Mouse (Mus musculus): Measurements from ENCODE around the gene Corin. TPM values are rescaled to one million over a fixed set of nuclear protein-coding genes. Genes with fewer than 3 reads are reported as not detected.

Corin gene
- polyA plus RNA-seq, 1 experiment from 2014 or later, result 0.57 TPM

DNA sequence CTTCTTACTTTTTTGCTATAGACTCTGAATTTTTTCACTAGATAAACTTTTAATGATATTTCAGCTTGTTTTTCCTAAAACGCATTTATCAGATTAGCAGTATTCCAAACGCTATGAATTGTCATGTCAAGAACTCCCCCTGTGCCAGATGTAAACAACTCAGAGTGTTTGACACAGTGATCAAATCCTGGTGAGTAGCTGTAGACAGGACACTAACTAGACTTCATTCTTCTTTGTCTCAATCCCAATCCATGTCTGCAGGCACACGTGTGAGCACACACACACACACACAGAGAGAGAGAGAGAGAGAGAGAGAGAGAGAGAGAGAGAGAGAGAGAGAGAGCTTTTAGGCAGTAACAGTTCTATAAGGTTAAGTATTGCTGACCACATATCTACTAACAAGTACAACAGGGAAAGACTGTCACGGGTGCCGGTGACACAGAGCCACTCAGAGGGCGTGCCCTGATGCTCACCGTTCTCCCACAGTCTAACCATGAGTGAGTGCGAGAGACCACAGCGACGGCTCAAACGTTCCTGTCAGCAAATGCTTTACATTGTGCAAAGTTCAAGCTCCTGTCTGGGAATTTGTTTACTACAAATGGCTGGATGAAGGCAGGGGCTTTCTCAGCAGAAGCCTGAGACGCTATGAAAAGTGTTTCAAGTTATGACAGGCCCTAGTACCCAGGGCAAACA, 31.8 kb downstream of the Corin start:
- no peak overlapping the region for H3K9ac ChIP-seq
- no peak for ATAC-seq
- H3K27ac ChIP-seq, result no peak overlapping the region
- no peaks in the 10 kb centered on the region for H3K27me3 ChIP-seq (replicated peaks)
- H3K4me2 ChIP-seq, result no peak overlapping the region
- H3K4me3 ChIP-seq, result no peak overlapping the region
- H3K4me1 ChIP-seq, result no peaks in the 10 kb centered on the region
- no peaks in the 10 kb centered on the region for H3K9me3 ChIP-seq (replicated peaks)
- H3K36me3 ChIP-seq, result no peaks in the 10 kb centered on the region
- WGBS (ENCODE audit: insufficient replicate concordance), result 68% methylated on average over 12 of the region's 12 CpGs

DNA sequence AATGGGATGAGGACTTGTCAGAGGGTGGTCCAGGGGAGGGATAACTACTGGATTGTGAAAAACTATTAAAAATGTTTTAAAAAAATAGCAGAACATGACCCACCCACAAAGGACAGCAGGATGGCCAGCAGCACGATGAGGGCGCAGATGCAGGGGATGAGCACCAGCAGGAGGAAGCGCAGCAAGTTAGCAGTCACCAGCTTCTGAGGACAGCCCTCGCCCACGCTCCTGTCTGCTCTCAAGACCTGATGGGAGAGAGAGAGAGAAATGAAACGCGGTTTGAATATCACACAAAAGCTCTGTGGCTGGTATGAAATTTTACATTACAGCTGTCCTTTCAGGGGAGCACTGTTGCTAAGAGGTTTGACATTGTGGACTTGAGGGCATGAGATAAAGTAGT, 32.5 kb downstream of the Corin start:
- H3K4me1 ChIP-seq, result no peaks in the 10 kb centered on the region
- ATAC-seq, result no peak
- no peak overlapping the region for H3K4me2 ChIP-seq
- H3K4me3 ChIP-seq, result no peak overlapping the region
- no peaks in the 10 kb centered on the region for H3K36me3 ChIP-seq
- WGBS (ENCODE audit: insufficient replicate concordance), result 49% methylated on average over 7 of the region's 7 CpGs
- H3K9ac ChIP-seq, result no peak overlapping the region
- no peaks in the 10 kb centered on the region for H3K27me3 ChIP-seq (replicated peaks)
- no peak overlapping the region for H3K27ac ChIP-seq
- no peaks in the 10 kb centered on the region for H3K9me3 ChIP-seq (replicated peaks)

DNA sequence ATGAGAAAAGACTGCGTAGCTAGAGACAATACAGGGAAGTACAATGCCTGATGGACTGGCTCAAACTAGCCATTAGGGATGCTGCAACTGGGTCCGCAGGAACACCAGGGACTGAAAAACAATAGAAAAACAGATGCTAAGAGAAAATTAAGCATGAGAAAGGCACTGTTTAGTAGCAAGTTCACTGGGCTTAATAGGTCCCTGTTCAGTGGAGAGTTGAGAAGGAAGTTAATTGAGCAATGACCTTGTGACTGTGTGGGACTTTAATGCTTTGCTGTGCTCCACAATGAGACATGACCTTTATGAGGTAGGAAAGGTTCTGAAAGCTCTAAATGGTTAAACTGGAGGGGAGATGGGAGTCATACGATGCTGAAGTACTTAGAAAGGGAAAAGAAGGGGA, 39.3 kb downstream of the Corin start:
- H3K4me2 ChIP-seq, result no peak overlapping the region
- H3K4me3 ChIP-seq, result no peak overlapping the region
- 54% methylated on average over 3 of the region's 3 CpGs for WGBS (ENCODE audit: insufficient replicate concordance)
- H3K36me3 ChIP-seq, result no peaks in the 10 kb centered on the region
- H3K4me1 ChIP-seq, result no peaks in the 10 kb centered on the region
- ATAC-seq, result no peak
- no peaks in the 10 kb centered on the region for H3K9me3 ChIP-seq (replicated peaks)
- H3K27me3 ChIP-seq (replicated peaks), result no peaks in the 10 kb centered on the region
- no peak overlapping the region for H3K27ac ChIP-seq
- no peak overlapping the region for H3K9ac ChIP-seq

DNA sequence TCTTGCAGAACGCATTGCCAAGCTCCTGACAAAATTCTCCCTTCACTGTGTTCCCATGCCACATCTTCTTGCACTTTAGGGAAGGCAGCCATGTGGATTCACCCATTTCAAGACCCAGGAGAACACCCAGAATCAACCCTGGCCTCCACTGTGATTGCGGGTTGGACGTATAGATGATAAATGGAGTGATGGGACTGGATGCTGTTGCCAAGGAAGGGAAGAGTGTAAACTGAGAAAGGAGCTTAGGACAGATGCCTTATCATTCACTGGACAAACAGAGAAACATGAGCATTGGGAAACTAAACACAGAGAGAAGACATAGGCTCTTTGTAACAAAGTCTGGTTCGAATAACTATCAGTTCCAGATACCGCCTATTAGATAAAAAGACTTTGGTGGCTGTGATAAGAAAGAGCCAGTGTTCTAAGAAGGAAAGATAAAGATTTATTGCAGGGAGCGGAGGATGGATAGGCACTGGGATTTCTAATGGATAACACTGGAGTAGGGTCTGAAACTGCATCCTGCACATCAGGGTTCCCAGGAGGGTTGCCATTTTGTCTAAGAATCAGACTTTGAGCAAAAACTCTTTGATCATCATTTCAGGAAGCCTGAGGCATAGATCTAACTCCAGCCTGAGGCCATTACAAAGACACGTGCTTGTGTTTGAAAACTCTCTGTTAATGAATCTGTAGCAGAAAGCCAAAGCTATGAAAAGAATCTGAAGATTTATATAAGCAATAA, 44.7 kb downstream of the Corin start:
- ATAC-seq, result no peak
- Histone ChIP-seq H3K4me3 (no peak overlapping the region), H3K4me2 (no peak overlapping the region), H3K27ac (no peak overlapping the region), H3K9me3 (replicated peaks) (no peaks in the 10 kb centered on the region), H3K27me3 (replicated peaks) (no peaks in the 10 kb centered on the region), H3K36me3 (no peaks in the 10 kb centered on the region), H3K4me1 (no peaks in the 10 kb centered on the region), H3K9ac (no peak overlapping the region)
- WGBS (ENCODE audit: insufficient replicate concordance), result 67% methylated on average over 7 of the region's 7 CpGs

DNA sequence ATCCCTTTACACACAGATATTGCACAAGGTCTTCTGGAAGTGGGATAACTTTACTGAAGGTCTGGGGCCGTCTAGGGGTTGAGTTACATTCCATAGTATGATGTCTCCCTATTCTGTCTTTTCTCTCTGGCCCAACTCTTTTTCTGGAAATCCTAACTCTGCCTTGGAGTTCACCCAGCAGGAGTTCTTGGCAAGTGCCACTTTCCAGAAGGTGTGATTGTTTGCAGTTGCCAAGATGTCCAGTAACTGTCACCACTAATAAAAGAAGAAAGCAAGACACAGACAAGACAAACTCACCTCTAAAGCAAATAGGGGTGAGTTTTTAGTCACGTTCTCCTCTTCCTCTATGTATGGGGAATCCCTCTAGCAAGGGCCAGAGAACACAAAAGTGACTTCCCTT, 50.6 kb downstream of the Corin start:
- H3K4me1 ChIP-seq, result no peaks in the 10 kb centered on the region
- no peak overlapping the region for H3K27ac ChIP-seq
- H3K27me3 ChIP-seq (replicated peaks), result no peaks in the 10 kb centered on the region
- H3K9ac ChIP-seq, result no peak overlapping the region
- no peak overlapping the region for H3K4me2 ChIP-seq
- H3K4me3 ChIP-seq, result no peak overlapping the region
- 49% methylated on average over 2 of the region's 2 CpGs for WGBS (ENCODE audit: insufficient replicate concordance)
- no peaks in the 10 kb centered on the region for H3K36me3 ChIP-seq
- no peak for ATAC-seq
- no peaks in the 10 kb centered on the region for H3K9me3 ChIP-seq (replicated peaks)

DNA sequence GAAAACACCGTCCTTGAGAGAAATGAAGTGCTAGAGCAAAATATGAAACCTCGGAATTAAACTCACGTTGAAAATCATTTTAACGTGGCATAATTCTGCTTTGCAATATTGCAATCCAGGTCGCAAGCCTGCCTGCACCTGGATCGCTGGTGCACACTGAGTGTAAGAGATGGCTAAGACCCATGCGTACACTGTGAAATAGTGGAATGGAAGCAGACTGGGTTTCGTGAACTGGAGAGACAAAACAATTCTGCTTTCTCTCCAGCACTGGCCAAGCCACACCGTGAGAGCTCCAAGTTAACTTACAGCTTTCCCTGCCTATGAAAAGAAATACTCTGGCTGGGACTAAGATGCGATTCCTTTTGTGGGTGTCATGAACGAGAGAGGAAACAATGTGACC, 51.1 kb downstream of the Corin start:
- H3K9me3 ChIP-seq (replicated peaks), result no peaks in the 10 kb centered on the region
- no peak overlapping the region for H3K27ac ChIP-seq
- H3K9ac ChIP-seq, result no peak overlapping the region
- H3K27me3 ChIP-seq (replicated peaks), result no peaks in the 10 kb centered on the region
- 69% methylated on average over 11 of the region's 11 CpGs for WGBS (ENCODE audit: insufficient replicate concordance)
- no peak overlapping the region for H3K4me3 ChIP-seq
- ATAC-seq, result no peak
- H3K36me3 ChIP-seq, result no peaks in the 10 kb centered on the region
- H3K4me1 ChIP-seq, result no peaks in the 10 kb centered on the region
- no peak overlapping the region for H3K4me2 ChIP-seq

DNA sequence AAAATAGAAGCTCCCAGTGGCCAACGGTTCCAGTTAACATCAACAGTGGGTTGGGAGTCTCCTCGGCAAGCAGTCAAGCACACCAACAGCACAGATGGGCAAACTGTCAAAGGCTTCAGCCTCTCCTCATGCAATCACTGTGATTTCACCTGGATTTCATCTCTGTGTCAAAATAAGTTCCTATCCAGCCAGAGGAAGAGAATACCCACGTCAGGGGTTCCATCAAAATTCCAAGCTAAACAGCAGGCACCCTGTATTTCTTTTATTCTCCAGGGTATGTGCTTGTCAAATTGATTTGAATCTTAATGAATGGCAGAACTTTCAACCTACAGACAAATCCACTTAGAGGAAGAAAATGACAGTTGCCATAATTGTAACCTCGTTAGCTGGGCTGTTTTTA, 51.5 kb downstream of the Corin start:
- H3K36me3 ChIP-seq, result no peaks in the 10 kb centered on the region
- no peak overlapping the region for H3K4me2 ChIP-seq
- H3K4me3 ChIP-seq, result no peak overlapping the region
- no peaks in the 10 kb centered on the region for H3K27me3 ChIP-seq (replicated peaks)
- H3K9ac ChIP-seq, result no peak overlapping the region
- ATAC-seq, result no peak
- H3K4me1 ChIP-seq, result no peaks in the 10 kb centered on the region
- 58% methylated on average over 4 of the region's 4 CpGs for WGBS (ENCODE audit: insufficient replicate concordance)
- H3K9me3 ChIP-seq (replicated peaks), result no peaks in the 10 kb centered on the region
- no peak overlapping the region for H3K27ac ChIP-seq

DNA sequence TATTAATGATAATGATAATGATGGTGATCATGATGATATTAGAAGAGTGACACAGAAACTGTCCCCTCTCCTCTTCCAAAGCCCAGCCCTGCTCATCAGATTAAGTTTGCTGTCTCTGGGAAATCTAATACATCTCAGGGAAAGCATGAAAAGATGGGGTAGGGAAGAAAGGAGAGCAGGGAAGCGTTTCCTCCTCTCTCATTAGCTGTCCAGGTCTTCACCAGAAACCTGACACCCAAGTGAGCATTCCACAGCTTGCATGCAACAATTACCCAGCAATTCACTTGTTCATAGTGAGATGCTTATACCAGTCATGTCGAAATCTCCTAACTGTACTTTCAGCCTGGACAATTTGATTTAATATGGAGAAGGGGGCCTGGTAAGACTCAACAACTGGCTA, 55.4 kb downstream of the Corin start:
- Histone ChIP-seq H3K4me2 (no peak overlapping the region), H3K9ac (no peak overlapping the region), H3K4me3 (no peak overlapping the region), H3K4me1 (no peaks in the 10 kb centered on the region), H3K9me3 (replicated peaks) (no peaks in the 10 kb centered on the region), H3K27me3 (replicated peaks) (no peaks in the 10 kb centered on the region), H3K27ac (no peak overlapping the region), H3K36me3 (no peaks in the 10 kb centered on the region)
- 57% methylated on average over 2 of the region's 2 CpGs for WGBS (ENCODE audit: insufficient replicate concordance)
- no peak for ATAC-seq

DNA sequence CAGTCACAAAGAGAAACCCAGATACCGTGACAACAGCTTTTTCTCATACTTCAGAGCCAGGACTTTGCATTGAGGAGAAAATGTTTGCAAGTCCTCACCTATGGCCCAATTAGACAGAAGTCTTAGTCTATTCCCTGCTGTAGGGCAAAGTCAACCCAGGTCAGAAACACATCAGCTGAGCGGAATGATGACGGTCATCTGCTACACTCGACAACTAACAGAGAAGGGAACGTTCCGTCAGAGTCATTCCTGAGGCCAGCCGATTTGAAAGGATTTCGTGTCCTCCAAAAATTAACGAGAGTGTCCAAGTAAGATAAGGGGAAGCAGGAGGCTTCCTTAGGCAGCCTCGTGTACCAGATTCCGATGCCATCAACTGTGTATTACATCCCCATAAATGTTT, 58.2 kb downstream of the Corin start:
- no peak overlapping the region for H3K4me3 ChIP-seq
- H3K36me3 ChIP-seq, result no peaks in the 10 kb centered on the region
- H3K9ac ChIP-seq, result no peak overlapping the region
- H3K4me1 ChIP-seq, result no peaks in the 10 kb centered on the region
- no peak overlapping the region for H3K4me2 ChIP-seq
- H3K27me3 ChIP-seq (replicated peaks), result no peaks in the 10 kb centered on the region
- WGBS (ENCODE audit: insufficient replicate concordance), result 78% methylated on average over 11 of the region's 11 CpGs
- H3K9me3 ChIP-seq (replicated peaks), result no peaks in the 10 kb centered on the region
- ATAC-seq, result no peak
- no peak overlapping the region for H3K27ac ChIP-seq

DNA sequence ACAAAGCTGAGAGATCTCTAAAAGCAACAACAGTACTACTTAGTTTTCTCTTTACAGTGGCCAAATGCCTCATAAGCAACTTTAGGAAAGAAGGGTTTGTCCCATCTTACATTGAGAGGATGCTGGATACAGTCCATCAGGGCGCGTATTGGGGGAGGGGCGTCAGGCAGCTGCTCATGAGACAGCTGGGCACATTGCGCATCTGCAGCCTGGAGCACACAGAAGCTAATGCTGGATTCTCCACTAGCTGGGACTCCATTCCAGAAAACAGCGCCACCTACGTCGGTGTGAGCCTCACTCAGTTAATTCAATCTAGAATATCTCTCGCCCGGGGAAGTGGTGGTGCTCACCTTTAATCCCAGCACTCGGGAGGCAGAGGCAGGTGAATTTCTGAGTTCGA, 60.3 kb downstream of the Corin start:
- ATAC-seq, result no peak
- Histone ChIP-seq H3K4me3 (no peak overlapping the region), H3K9me3 (replicated peaks) (no peaks in the 10 kb centered on the region), H3K27me3 (replicated peaks) (no peaks in the 10 kb centered on the region), H3K36me3 (no peaks in the 10 kb centered on the region), H3K9ac (no peak overlapping the region), H3K4me1 (no peaks in the 10 kb centered on the region), H3K27ac (no peak overlapping the region), H3K4me2 (no peak overlapping the region)
- 60% methylated on average over 11 of the region's 11 CpGs for WGBS (ENCODE audit: insufficient replicate concordance)

DNA sequence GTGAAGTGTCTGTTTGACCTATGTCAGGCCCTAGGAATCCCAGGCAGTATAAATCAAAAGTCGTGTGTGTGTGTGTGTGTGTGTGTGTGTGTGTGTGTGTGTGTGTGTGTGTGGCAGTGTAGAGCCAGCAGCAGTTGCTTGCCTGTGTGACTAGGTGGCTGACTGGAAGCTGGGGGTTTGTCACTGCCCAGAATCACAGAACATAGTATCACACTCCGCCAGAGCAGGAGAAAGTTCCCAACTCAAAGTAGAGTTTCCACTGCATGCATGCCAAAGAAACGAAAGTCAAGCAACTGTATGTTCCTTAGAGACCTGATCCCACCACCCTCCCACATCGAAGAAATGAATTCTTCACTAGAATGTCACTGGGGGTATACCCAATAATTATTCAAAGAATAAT, 61.3 kb downstream of the Corin start:
- Histone ChIP-seq H3K9me3 (replicated peaks) (no peaks in the 10 kb centered on the region), H3K4me2 (no peak overlapping the region), H3K4me3 (no peak overlapping the region), H3K9ac (no peak overlapping the region), H3K27ac (no peak overlapping the region), H3K27me3 (replicated peaks) (no peaks in the 10 kb centered on the region), H3K36me3 (no peaks in the 10 kb centered on the region), H3K4me1 (no peaks in the 10 kb centered on the region)
- no peak for ATAC-seq
- 60% methylated on average over 4 of the region's 4 CpGs for WGBS (ENCODE audit: insufficient replicate concordance)

DNA sequence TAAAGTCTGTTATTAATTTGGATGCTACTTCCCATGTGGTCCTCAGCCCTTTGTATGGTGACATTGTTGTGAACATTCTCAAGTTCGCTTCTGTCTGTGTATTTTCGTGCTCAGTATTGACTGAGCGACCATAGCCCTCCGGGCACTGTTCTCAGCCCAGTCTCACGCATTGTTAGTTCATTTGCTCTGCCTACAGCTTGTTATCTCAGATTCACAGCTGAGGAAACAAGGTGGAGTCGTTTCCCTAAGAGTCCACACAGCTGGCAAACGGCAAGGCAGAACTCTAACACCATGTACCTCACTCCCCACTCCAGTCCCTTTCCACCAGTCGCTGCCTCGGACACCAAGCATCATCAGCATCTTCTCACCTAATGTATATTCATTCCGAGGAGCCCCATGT, 63.1 kb downstream of the Corin start:
- ATAC-seq, result no peak
- H3K27ac ChIP-seq, result no peak overlapping the region

DNA sequence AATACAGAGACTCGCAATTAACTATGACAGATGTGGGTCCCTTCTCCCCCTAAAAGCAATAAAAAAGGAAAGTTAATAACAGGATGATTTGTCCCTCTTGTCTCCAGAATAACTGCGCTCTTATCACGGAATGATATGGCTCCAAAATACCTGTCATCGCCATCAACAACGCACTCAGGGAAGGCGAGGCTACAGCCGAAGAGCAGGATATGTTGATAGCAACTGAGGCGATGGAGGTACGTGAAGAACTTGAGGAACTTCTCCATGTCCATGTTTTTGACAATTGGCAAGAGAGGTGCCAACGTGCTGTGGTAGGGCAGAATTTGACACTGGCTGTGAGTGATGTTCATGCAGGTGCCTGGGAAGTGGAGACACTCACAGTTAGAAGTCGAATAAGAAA, 69.2 kb downstream of the Corin start:
- H3K9me3 ChIP-seq (replicated peaks), result no peaks in the 10 kb centered on the region
- H3K4me1 ChIP-seq, result no peaks in the 10 kb centered on the region
- H3K9ac ChIP-seq, result no peak overlapping the region
- H3K27me3 ChIP-seq (replicated peaks), result no peaks in the 10 kb centered on the region
- no peak overlapping the region for H3K27ac ChIP-seq
- H3K4me2 ChIP-seq, result no peak overlapping the region
- 76% methylated on average over 11 of the region's 11 CpGs for WGBS (ENCODE audit: insufficient replicate concordance)
- no peak for ATAC-seq
- H3K36me3 ChIP-seq, result no peaks in the 10 kb centered on the region
- H3K4me3 ChIP-seq, result no peak overlapping the region

More for the DNA sequence above, 63.1 kb downstream of the Corin start:
- Histone ChIP-seq H3K9ac (no peak overlapping the region), H3K4me1 (no peaks in the 10 kb centered on the region), H3K27me3 (replicated peaks) (no peaks in the 10 kb centered on the region), H3K4me2 (no peak overlapping the region), H3K9me3 (replicated peaks) (no peaks in the 10 kb centered on the region), H3K36me3 (no peaks in the 10 kb centered on the region), H3K4me3 (no peak overlapping the region)
- 46% methylated on average over 10 of the region's 10 CpGs for WGBS (ENCODE audit: insufficient replicate concordance)

Data from liver, embryonic 12.5 days (tissue).